Mouse (Mus musculus) R1 (cell line): Measurements from ENCODE around the gene Rgs8.

Source experiments
- DNase-seq: peaks from one replicate; pipeline ENCODE4 v3.0.0-alpha.2; 2018; ENCODE audit warnings: low read depth, low spot score

Rgs8 gene

DNA sequence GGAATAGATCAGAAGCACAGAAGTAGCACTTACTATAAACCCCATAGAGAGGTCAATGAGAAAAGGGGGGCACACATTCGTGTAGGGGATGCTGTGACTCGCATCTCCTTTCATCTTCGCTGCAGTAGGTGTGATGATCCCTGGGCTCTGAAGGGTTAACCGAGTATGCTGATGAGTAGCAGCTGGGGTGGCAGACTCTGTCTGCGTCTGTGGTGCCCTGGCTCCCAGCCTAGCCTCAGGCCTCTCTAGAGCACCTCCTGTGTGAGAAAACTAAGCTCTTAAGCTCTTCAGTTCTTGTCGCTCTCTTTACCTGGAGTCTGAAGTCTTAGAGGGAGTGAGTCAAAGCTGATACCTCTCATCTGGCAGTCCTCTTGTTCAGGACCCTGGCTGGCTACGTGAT, 51.3 kb downstream of the Rgs8 start:
- no peak for DNase-seq

DNA sequence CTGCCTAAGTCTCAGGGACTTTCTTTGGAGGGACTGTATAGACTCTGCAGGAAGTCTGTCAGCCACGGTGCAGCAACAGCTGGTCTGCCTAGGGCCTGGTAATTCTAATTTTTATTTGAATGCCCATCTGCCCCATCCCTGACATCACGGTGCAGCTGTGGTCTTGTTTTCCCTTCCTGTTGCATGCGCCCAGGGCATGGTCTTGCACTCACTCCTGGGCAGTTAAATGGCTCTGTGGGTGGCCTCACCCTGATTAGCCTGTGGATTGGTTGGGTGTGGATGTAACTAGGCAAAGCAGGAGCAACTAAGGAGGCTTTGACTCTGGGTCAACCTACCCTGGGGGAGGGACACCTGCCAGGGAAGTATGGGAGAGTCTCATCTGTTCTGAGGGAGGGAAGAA, 52.2 kb downstream of the Rgs8 start:
- DNase-seq, result peak; percentile 27

- DNase-seq, result peak; percentile 37
These were observed 55.8 kb downstream of the Rgs8 start for GRCm38 (mm10) chr1:153708626-153709025.

- no peak for DNase-seq
These were observed 56.6 kb downstream of the Rgs8 start for GRCm38 (mm10) chr1:153709451-153709850.

DNA sequence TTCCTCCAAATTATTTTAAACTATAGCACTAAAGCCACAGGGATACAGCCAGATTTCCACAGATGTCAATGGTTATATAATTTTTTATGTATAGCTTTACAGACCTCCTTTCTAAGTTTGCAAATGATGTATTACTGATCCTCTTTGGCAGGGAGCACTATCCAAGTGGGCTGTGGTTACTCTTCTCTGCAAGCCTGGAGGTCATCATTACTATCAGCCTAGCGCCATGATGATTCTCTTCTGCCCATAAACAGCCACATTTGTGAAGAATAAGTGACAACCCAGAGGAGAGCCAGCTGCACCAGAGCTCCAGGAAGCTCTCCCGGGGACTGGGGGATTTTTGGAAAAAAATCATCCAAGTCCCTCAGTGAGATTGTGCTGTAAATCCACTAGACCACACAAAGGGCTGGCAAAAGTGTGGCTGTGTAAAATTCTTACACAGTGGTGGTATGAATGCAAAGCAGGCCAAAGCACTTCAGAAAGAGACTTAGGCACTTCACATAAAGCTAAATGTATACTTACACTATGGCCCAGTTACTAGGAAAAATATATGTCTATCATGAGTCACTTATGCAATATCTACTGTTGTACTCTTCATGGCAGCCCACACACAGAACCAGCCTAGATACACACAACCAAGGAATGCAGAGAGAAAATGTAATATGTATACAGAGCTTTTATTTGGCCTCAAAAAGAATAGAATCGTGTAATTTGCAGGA, 58.9 kb downstream of the Rgs8 start:
- no peak for DNase-seq

DNA sequence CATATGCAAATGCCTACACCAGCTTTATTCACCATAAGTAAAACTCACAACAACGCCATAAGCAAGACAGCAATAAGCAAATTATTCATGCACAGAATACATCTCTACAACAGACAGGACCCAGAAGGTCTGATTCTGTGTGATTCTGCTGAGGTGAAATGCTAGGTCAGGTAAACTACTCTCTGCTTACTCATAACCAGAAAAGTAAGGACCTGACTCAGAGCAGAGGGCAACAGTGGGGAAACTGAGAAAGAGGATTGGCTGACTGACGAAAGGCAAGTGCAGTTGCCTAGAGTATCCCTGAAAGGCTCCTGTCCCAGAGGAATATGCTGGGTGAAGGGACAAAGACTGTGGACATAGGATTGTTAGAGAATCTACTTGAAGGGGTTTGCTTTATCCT, 59.8 kb downstream of the Rgs8 start:
- no peak for DNase-seq

DNA sequence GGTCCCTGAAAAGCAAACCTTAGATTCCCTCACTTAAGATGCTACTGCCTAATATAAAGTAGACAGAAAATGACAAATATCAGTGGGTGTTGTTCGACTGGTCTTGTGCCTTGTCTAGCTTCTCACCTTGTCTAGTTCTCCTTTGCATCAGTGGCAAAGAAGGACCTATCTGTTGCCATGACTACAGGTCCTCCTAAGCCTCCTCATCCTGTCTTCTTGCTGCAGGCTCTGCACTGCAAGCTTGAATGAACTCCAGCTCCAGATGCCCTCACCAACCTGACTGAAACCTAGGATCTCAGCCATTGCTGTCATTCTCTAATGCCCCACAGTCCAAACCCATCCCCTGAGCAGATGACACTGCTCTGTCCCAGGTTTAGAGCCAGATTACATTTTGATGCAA, 65.2 kb downstream of the Rgs8 start:
- no peak for DNase-seq

DNA sequence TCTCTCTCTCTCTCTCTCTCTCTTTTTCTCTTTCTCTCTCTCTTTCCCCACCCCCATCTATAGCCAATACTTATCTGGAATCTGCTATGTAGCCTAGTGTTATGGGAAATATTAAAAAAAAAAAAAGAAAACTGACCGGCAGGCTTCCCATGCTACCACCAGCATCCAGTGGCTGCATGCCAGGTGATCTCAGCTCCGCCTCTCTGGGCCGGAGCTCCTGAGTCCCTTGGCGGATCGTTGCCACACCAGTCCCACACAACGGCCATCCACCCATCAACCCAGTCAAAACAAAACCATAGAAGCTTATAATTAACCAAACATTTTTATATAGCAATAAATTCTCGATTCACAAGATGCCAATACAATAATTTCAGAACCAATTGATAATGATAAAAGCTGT, 68.1 kb downstream of the Rgs8 start:
- no peak for DNase-seq

GRCm38 (mm10) chr1:153721565-153722310, 68.9 kb downstream of the Rgs8 start:
- no peak for DNase-seq

DNA sequence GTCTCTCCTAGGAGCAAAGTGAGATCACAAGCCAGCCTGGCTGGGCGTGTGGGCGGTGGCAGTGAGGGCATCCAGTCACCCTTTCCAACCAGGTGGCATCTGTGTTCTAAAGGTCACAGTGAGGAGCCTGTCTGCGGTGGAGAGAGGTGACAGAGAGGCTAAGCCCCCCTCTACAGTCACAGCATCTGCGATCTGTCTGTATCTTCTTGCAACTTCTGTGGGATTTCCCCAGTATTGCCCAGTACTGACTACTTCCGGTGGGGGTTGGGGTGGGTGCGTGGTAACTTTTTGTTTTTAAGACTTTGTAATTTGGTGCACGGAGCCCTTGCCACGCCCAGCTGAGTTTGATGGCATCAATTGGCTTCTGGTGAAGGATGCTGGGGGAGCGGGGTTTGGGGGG, 70.6 kb downstream of the Rgs8 start:
- DNase-seq, result no peak

DNA sequence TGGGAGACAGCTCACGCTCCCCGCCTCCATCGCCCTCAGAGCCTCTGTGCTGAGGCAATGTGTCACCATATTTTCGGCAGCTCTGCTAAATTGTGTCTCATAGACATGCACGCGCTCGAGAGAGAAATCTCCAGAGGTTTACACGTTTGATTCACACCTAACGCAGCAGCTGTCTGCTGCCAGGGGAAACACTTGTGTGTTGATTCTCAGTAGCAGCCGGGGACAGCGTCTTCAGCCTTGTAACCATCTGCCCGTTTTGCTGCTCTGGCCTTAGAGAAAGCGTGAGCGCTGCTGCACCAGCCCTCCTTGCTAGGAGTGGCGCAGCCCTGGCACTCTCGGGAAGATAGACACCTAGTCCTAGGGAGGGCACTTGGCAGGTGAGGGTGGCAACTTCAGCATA, 73.8 kb downstream of the Rgs8 start:
- no peak for DNase-seq

DNA sequence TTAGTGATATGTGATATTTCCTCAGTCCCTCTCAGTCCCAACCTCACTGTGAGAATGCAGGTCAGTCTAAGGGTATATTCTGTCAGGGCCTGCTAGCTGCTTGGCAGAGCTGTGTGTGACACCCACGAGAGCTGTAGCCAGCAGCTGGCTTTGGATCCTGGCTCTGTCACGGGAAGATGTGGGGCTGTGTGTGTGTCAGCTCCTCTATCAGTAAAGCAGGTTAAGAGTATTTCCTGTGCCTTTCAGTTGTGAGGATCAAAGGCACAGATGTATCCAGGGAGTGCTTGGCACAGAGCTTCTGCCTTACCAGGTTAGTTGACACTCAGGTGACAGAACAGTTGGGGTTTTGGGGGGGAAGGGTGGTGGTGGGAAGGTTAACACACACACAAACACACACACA, 77.0 kb downstream of the Rgs8 start:
- DNase-seq, result no peak

GRCm38 (mm10) chr1:153730671-153731070, 77.8 kb downstream of the Rgs8 start:
- DNase-seq, result no peak

DNA sequence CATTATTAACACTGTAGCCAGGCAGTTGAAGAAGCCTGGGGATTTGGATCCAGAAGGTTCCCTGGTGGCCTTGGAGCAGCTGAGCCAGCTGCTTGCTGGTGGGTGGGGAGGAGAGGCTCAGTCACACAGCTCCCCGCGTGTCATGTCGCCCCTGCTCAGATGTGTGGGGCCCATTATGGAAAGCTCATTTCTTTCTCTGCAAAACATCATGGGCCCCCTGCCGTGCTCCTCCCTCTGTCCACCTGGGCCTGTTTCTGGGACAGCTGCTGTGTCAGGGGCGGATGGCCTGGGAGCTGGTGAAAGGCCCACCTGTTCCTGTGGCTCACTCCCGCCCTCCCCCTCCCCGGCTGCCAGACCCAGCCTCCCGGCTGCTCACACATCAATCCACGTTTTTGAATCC, 80.4 kb downstream of the Rgs8 start:
- DNase-seq, result no peak

DNA sequence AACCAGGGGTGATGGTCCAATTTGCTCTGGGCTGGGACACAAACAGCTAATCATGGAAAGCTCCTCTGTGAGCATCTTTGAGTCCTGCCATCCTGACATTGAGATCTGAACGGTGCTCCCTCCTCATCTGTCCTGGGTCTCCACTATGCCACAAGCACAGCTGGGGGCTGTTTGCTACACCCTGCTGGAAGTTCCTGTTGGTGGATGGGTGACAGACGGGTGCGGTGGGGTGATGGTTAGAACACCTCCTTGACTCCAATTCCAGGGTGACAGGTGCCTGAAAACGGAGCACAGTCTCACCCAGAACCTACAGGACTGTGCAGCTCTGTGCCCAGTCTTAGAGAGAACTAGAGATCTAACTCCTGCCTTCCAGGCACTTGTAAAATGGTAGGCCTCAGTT, 82.0 kb downstream of the Rgs8 start:
- no peak for DNase-seq

GRCm38 (mm10) chr1:153736096-153736495, 83.3 kb downstream of the Rgs8 start:
- DNase-seq, result no peak

GRCm38 (mm10) chr1:153737101-153738085, 84.6 kb downstream of the Rgs8 start:
- peak; percentile 90 for DNase-seq

- DNase-seq, result peak; percentile 48
These were observed 86.7 kb downstream of the Rgs8 start for GRCm38 (mm10) chr1:153739437-153740015.

GRCm38 (mm10) chr1:153740145-153740544, 87.3 kb downstream of the Rgs8 start, which contains the start of gene Rgs16:
Rgs16 (plus strand) TSS chr1:153740349.
- DNase-seq, result peak; percentile 82

GRCm38 (mm10) chr1:153740775-153741400, 88.1 kb downstream of the Rgs8 start:
- DNase-seq, result peak; percentile 40
